Comparison of ENCODE assay signal across 8 mouse cellular contexts in the genomic region with DNA sequence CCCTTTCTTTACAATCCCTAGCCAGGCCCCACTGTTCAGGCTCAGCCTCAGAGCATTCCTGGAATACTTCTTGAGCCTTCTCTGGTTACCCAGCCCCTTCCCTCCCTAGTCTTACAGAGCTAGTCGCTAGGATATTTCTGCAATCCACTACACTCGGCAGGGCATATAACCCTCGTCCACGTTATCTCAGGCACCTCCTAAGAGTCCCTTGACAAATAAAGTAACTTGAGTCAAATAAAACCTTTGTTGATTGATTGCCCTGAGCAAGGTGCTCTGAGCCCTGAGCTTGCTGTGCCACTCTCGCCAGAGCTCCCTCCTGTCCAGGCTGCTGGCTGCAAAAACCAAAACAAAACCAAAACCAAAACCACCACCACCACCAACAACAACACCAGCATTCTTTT. TPM values are rescaled to one million over a fixed set of nuclear protein-coding genes. Genes with fewer than 3 reads are reported as not detected.
A peak's percentile ranks its signal among the peaks of the same experiment; 100 is the strongest.
DNase-seq lines count a peak whose midpoint lies in the region; ATAC-seq and TF ChIP-seq lines count a peak whose summit lies in the region.

No protein-coding gene starts in this region.

- no peak overlapping the region for H3K9ac ChIP-seq in hindbrain, embryonic 16.5 days (ENCODE audit: low read depth, low read length)
- 0 out of 2 replicates have a peak overlapping the region, but pooled peaks have one; percentile 5 for H3K9ac ChIP-seq in heart, embryonic 12.5 days
- no peak overlapping the region for H3K9ac ChIP-seq in midbrain, postnatal 0 days (replicated peaks; ENCODE audit: low read length, poor library complexity, severe bottlenecking)
- no peak overlapping the region for H3K9ac ChIP-seq in forebrain, embryonic 15.5 days (replicated peaks)

- no peak overlapping the region; the same call in 1 of the 2 replicates for H3K4me2 ChIP-seq in hindbrain, embryonic 16.5 days (ENCODE audit: low read length)
- H3K4me2 ChIP-seq in heart, embryonic 12.5 days, result peak overlapping the region; percentile 58
- H3K4me2 ChIP-seq in midbrain, postnatal 0 days (ENCODE audit: low read depth, low read length, poor library complexity, severe bottlenecking), result no peak overlapping the region
- no peak overlapping the region for H3K4me2 ChIP-seq in forebrain, embryonic 15.5 days (replicated peaks)

- TF ChIP-seq CTCF in midbrain, postnatal 0 days (IDR thresholded peaks at IDR 0.05), result no peak

- WGBS in hindbrain, embryonic 10.5 days, result 6% methylated on average over 5 of the region's 5 CpGs
- WGBS in hindbrain, embryonic 16.5 days, result 5% methylated on average over 5 of the region's 5 CpGs
- 2% methylated on average over 5 of the region's 5 CpGs for WGBS in heart, embryonic 12.5 days
- WGBS in limb, embryonic 10.5 days, result 6% methylated on average over 5 of the region's 5 CpGs
- WGBS in midbrain, postnatal 0 days, result 6% methylated on average over 5 of the region's 5 CpGs
- 13% methylated on average over 5 of the region's 5 CpGs for WGBS in forebrain, embryonic 15.5 days

- H3K27me3 ChIP-seq in hindbrain, embryonic 10.5 days (ENCODE audit: insufficient read depth, poor library complexity, severe bottlenecking), result no peaks in the 10 kb centered on the region
- no peaks in the 10 kb centered on the region for H3K27me3 ChIP-seq in hindbrain, embryonic 16.5 days (replicated peaks; ENCODE audit: control insufficient read depth, insufficient read depth, low read length)
- no peaks in the 10 kb centered on the region for H3K27me3 ChIP-seq in heart, embryonic 12.5 days (replicated peaks)
- H3K27me3 ChIP-seq in limb, embryonic 10.5 days (ENCODE audit: low read depth, poor library complexity, severe bottlenecking), result no peaks in the 10 kb centered on the region
- no peaks in the 10 kb centered on the region for H3K27me3 ChIP-seq in midbrain, postnatal 0 days (ENCODE audit: insufficient read depth, low read length)
- H3K27me3 ChIP-seq in forebrain, embryonic 15.5 days, result peaks cover 10% of the 10 kb centered on the region

- no peak overlapping the region for H3K4me3 ChIP-seq in hindbrain, embryonic 10.5 days
- no peak overlapping the region for H3K4me3 ChIP-seq in hindbrain, embryonic 16.5 days (ENCODE audit: low read length)
- H3K4me3 ChIP-seq in heart, embryonic 12.5 days, result peak overlapping the region; percentile 9
- no peak overlapping the region for H3K4me3 ChIP-seq in limb, embryonic 10.5 days
- H3K4me3 ChIP-seq in midbrain, postnatal 0 days (ENCODE audit: low read depth, low read length), result no peak overlapping the region
- no peak overlapping the region for H3K4me3 ChIP-seq in forebrain, embryonic 15.5 days

- no peak for ATAC-seq in hindbrain, embryonic 16.5 days
- ATAC-seq in heart, embryonic 12.5 days (ENCODE audit: insufficient number of reproducible peaks, low FRiP score), result peak; percentile 53; the same call in 1 of the 2 replicates
- no peak for ATAC-seq in midbrain, postnatal 0 days (ENCODE audit: low FRiP score)
- no peak for ATAC-seq in forebrain, embryonic 15.5 days (replicated peaks)

- peaks cover 52% of the 10 kb centered on the region for H3K4me1 ChIP-seq in hindbrain, embryonic 10.5 days (replicated peaks)
- H3K4me1 ChIP-seq in hindbrain, embryonic 16.5 days (ENCODE audit: control insufficient read depth, insufficient read depth, low read depth, low read length), result peaks cover 17% of the 10 kb centered on the region
- peaks cover 56% of the 10 kb centered on the region for H3K4me1 ChIP-seq in heart, embryonic 12.5 days (replicated peaks)
- H3K4me1 ChIP-seq in limb, embryonic 10.5 days, result peaks cover 50% of the 10 kb centered on the region
- H3K4me1 ChIP-seq in midbrain, postnatal 0 days (ENCODE audit: insufficient read depth, low read length), result no peaks in the 10 kb centered on the region
- H3K4me1 ChIP-seq in forebrain, embryonic 15.5 days, result peaks cover 33% of the 10 kb centered on the region

- H3K27ac ChIP-seq in hindbrain, embryonic 10.5 days, result peak overlapping the region; percentile 70
- H3K27ac ChIP-seq in hindbrain, embryonic 16.5 days (ENCODE audit: low read depth, low read length), result no peak overlapping the region
- peak overlapping the region; percentile 87 for H3K27ac ChIP-seq in heart, embryonic 12.5 days (ENCODE audit: poor library complexity, severe bottlenecking)
- H3K27ac ChIP-seq in limb, embryonic 10.5 days, result peak overlapping the region; percentile 66
- no peak overlapping the region for H3K27ac ChIP-seq in midbrain, postnatal 0 days (ENCODE audit: low read depth, low read length)
- H3K27ac ChIP-seq in forebrain, embryonic 15.5 days (replicated peaks), result no peak overlapping the region

- H3K9me3 ChIP-seq in hindbrain, embryonic 10.5 days, result no peaks in the 10 kb centered on the region
- no peaks in the 10 kb centered on the region for H3K9me3 ChIP-seq in hindbrain, embryonic 16.5 days (ENCODE audit: control insufficient read depth, low read length)
- no peaks in the 10 kb centered on the region for H3K9me3 ChIP-seq in heart, embryonic 12.5 days (replicated peaks)
- no peaks in the 10 kb centered on the region for H3K9me3 ChIP-seq in limb, embryonic 10.5 days (replicated peaks)
- no peaks in the 10 kb centered on the region for H3K9me3 ChIP-seq in midbrain, postnatal 0 days (ENCODE audit: low read length)
- no peaks in the 10 kb centered on the region for H3K9me3 ChIP-seq in forebrain, embryonic 15.5 days

- no peaks in the 10 kb centered on the region for H3K36me3 ChIP-seq in hindbrain, embryonic 10.5 days
- no peaks in the 10 kb centered on the region for H3K36me3 ChIP-seq in hindbrain, embryonic 16.5 days (ENCODE audit: control insufficient read depth, insufficient read depth, low read length)
- no peaks in the 10 kb centered on the region for H3K36me3 ChIP-seq in heart, embryonic 12.5 days
- H3K36me3 ChIP-seq in limb, embryonic 10.5 days, result no peaks in the 10 kb centered on the region
- H3K36me3 ChIP-seq in midbrain, postnatal 0 days (ENCODE audit: insufficient read depth, low read length), result no peaks in the 10 kb centered on the region
- H3K36me3 ChIP-seq in forebrain, embryonic 15.5 days, result no peaks in the 10 kb centered on the region

- DNase-seq in hindbrain, embryonic 10.5 days (ENCODE audit: low spot score), result peak; percentile 52
- DNase-seq in limb, embryonic 10.5 days (ENCODE audit: low spot score), result peak; percentile 32
- peak; percentile 26 for DNase-seq in midbrain, postnatal 0 days (ENCODE audit: low spot score)
- no peak for DNase-seq in cerebellum, postnatal 10 days
- DNase-seq in cerebellum, adult 8-10 months, result no peak

RNA-seq across cellular contexts. Expression of gene Tmem212, which starts 37.0 kb away (rescaled TPM):
- not detected in 2 replicates for polyA plus RNA-seq in hindbrain, embryonic 10.5 days (2016; fragmentation: Nextera tagmentation; extraction: Ambion mirVana)
- 0.23 and 0.31 TPM in 2 replicates for polyA plus RNA-seq in hindbrain, embryonic 16.5 days (2015; fragmentation: Nextera tagmentation; extraction: Ambion mirVana)
- not detected in 2 replicates for polyA plus RNA-seq in heart, embryonic 12.5 days (2016; fragmentation: Nextera tagmentation; extraction: Ambion mirVana)
- polyA plus RNA-seq in limb, embryonic 10.5 days (2016; fragmentation: Nextera tagmentation; extraction: Ambion mirVana), result not detected in 2 replicates
- total RNA-seq in midbrain, postnatal 0 days (2014; rRNA removed), result 9.1 and 9.6 TPM in 2 replicates
- polyA plus RNA-seq in midbrain, postnatal 0 days (2015; fragmentation: Nextera tagmentation; extraction: Ambion mirVana), result 4.8 and 6.2 TPM in 2 replicates
- not detected in 2 replicates for polyA plus RNA-seq in forebrain, embryonic 15.5 days (2015; fragmentation: Nextera tagmentation; extraction: Ambion mirVana)

Comparison
In these comparisons a context has a peak if more than half of its experiments do, and no peak if none do; other contexts are left out.
1. H3K27ac ChIP-seq: peak in hindbrain, embryonic 10.5 days (single experiment), heart, embryonic 12.5 days (single experiment) and limb, embryonic 10.5 days (single experiment); none in hindbrain, embryonic 16.5 days (single experiment), midbrain, postnatal 0 days (single experiment) and forebrain, embryonic 15.5 days (single experiment).
2. DNase-seq: peak in hindbrain, embryonic 10.5 days (single experiment), limb, embryonic 10.5 days (single experiment) and midbrain, postnatal 0 days (single experiment); none in cerebellum, postnatal 10 days (0 of 2) and cerebellum, adult 8-10 months (single experiment).